Mouse (Mus musculus) ES-E14 (cell line): Measurements from ENCODE around the gene Ces3a. TPM values are rescaled to one million over a fixed set of nuclear protein-coding genes. Genes with fewer than 3 reads are reported as not detected.

Source experiments
- DNase-seq: peaks from one replicate; pipeline ENCODE4 v3.0.0-alpha.2; 2013; ENCODE audit warnings: low read depth, low spot score
- H3K27ac ChIP-seq: 2 replicates; pipeline ENCODE4 v1.5.1; 2012; ENCODE audit warnings: low read depth, mild to moderate bottlenecking, low read length, moderate library complexity, mixed read lengths; ENCODE audit not compliant: poor library complexity, insufficient read depth, severe bottlenecking
- H3K36me3 ChIP-seq: 2 replicates; pipeline ENCODE4 v1.6.1; 2012; ENCODE audit warnings: mild to moderate bottlenecking, low read length, moderate library complexity, mixed read lengths; ENCODE audit not compliant: control insufficient read depth, poor library complexity, insufficient read depth, severe bottlenecking
- H3K4me1 ChIP-seq, 2 experiments: fragments of 150-350 bp in 1 of 2; sonication (generic) in 1 of 2; 2 replicates each; pipeline ENCODE4 v1.6.1; 2012; ENCODE audit warnings: low read length in 2 of 2, mild to moderate bottlenecking in 1 of 2, mixed read lengths in 1 of 2; ENCODE audit not compliant: control insufficient read depth in 2 of 2, insufficient read depth in 2 of 2, poor library complexity in 1 of 2
- H3K4me3 ChIP-seq, 2 experiments: fragments of 150-350 bp in 1 of 2; sonication (generic) in 1 of 2; 2 replicates each; pipeline ENCODE4 v1.5.1; 2012; ENCODE audit warnings: low read length in 2 of 2, low read depth in 1 of 2, mild to moderate bottlenecking in 1 of 2, mixed read lengths in 1 of 2; ENCODE audit not compliant: insufficient read depth in 1 of 2, poor library complexity in 1 of 2, severe bottlenecking in 1 of 2
- H3K9ac ChIP-seq: 2 replicates; pipeline ENCODE4 v1.6.1; 2012; ENCODE audit warnings: low read depth, mild to moderate bottlenecking, low read length, mixed read lengths; ENCODE audit not compliant: poor library complexity, insufficient read depth, severe bottlenecking
- H3K9me3 ChIP-seq: fragments of 150-350 bp; sonication (generic); 2 replicates; pipeline ENCODE4 v1.6.1; 2012; ENCODE audit warnings: low read depth, mild to moderate bottlenecking, low read length; ENCODE audit not compliant: control insufficient read depth, insufficient read depth
- CHD2 ChIP-seq: IDR thresholded peaks from 2 replicates; pipeline ENCODE4 v1.6.1; 2014; ENCODE audit warnings: mild to moderate bottlenecking, low read depth, low read length, inconsistent platforms
- HCFC1 ChIP-seq: IDR thresholded peaks from 2 replicates; pipeline ENCODE4 v1.6.1; 2012; ENCODE audit warnings: low read length, inconsistent platforms, borderline replicate concordance; ENCODE audit not compliant: insufficient read depth
- MAFK ChIP-seq: IDR thresholded peaks from 2 replicates; pipeline ENCODE4 v1.6.1; 2014; ENCODE audit warnings: mild to moderate bottlenecking, low read depth, low read length, inconsistent platforms; ENCODE audit not compliant: insufficient read depth
- ZC3H11A ChIP-seq: IDR thresholded peaks from 2 replicates; pipeline ENCODE4 v1.6.1; 2012; ENCODE audit warnings: low read depth, mild to moderate bottlenecking, inconsistent platforms, low read length, borderline replicate concordance
- ZNF384 ChIP-seq: IDR thresholded peaks from 2 replicates; pipeline ENCODE4 v1.6.1; 2012; ENCODE audit warnings: low read depth, low read length, inconsistent platforms
- in situ Hi-C, 2 experiments: fragments of 600-800 bp; cut with MboI; formaldehyde crosslinking; loops; one replicate each; pipeline ENCODE4 v1.15.1; 2025; ENCODE audit warnings: low sequenced_read_pairs in 2 of 2, inconsistent platforms in 1 of 2; ENCODE audit not compliant: unreplicated experiment in 2 of 2
- total RNA-seq: library from RNA; depleted of rRNA; stranded (reverse); fragments of 300-350 nt; gene quantifications from 2 replicates; pipeline ENCODE4 v1.2.3, GENCODE M21; 2012

The Ces3a gene
- total RNA-seq, 1 experiment = not detected

GRCm38 (mm10) chr8:105014391-105014790 is 34.0 kb upstream of the Ces3a start:
- no peak for DNase-seq
- H3K4me1 ChIP-seq = no peaks in the 10 kb centered on the region
- TF ChIP-seq CHD2 = no peak
- H3K9me3 ChIP-seq = peaks cover 2% of the 10 kb centered on the region; the same call in 1 of the 2 replicates
- in situ Hi-C loops = no loop called here
- no peak overlapping the region for H3K27ac ChIP-seq
- no peaks in the 10 kb centered on the region for H3K36me3 ChIP-seq
- no peak overlapping the region for H3K4me3 ChIP-seq
- H3K9ac ChIP-seq = no peak overlapping the region

DNA sequence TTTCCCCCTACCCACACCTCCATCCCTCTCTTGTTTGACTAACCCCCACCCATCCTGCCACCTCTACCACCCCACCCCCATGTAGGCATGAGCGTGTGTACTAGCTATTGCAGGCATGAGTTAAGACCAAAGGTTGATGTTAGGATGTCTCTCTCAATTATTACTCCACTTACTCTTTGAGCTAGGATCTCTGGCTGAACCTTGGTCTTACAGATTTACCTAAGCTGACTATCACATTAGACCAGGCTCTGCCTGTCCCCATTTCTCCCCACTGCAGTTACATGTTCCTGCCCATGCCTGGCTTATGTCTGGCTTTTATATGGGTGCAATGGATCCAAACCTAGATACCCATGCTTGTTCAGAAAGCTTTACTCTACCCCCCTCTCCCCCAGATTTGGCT is 26.4 kb upstream of the Ces3a start:
- no peak overlapping the region for H3K4me3 ChIP-seq
- H3K9me3 ChIP-seq = no peaks in the 10 kb centered on the region
- no peak overlapping the region for H3K27ac ChIP-seq
- in situ Hi-C loops = no loop called here
- no peak for TF ChIP-seq ZC3H11A
- no peak for TF ChIP-seq CHD2
- no peak for TF ChIP-seq ZNF384
- no peak for TF ChIP-seq HCFC1
- no peaks in the 10 kb centered on the region for H3K4me1 ChIP-seq
- H3K9ac ChIP-seq = no peak overlapping the region
- DNase-seq = no peak
- no peaks in the 10 kb centered on the region for H3K36me3 ChIP-seq

- DNase-seq = no peak
- Histone ChIP-seq H3K36me3 (no peaks in the 10 kb centered on the region), H3K4me1 (no peaks in the 10 kb centered on the region), H3K27ac (no peak overlapping the region), H3K9ac (no peak overlapping the region), H3K4me3 (no peak overlapping the region), H3K9me3 (no peaks in the 10 kb centered on the region)
- in situ Hi-C loops = no loop called here
- TF ChIP-seq HCFC1 (no peak), CHD2 (no peak), MAFK (no peak), ZC3H11A (no peak), ZNF384 (no peak)
Measured at GRCm38 (mm10) chr8:105023087-105023486, 25.3 kb upstream of the Ces3a start.

- H3K27ac ChIP-seq = no peak overlapping the region
- no peak overlapping the region for H3K9ac ChIP-seq
- no peaks in the 10 kb centered on the region for H3K4me1 ChIP-seq
- peak; percentile 54 for DNase-seq
- in situ Hi-C loops = no loop called here
- H3K9me3 ChIP-seq = no peaks in the 10 kb centered on the region
- no peak overlapping the region for H3K4me3 ChIP-seq
- peak; percentile 94 for TF ChIP-seq MAFK
- TF ChIP-seq CHD2 = no peak
- peak; percentile 80; the same call in 1 of the 2 replicates for TF ChIP-seq ZC3H11A
- H3K36me3 ChIP-seq = no peaks in the 10 kb centered on the region
Measured at GRCm38 (mm10) chr8:105025050-105025449, 23.4 kb upstream of the Ces3a start.

GRCm38 (mm10) chr8:105043510-105043909 is 4.9 kb upstream of the Ces3a start:
- Histone ChIP-seq H3K27ac (no peak overlapping the region), H3K4me3 (no peak overlapping the region), H3K36me3 (no peaks in the 10 kb centered on the region), H3K9ac (no peak overlapping the region), H3K4me1 (no peaks in the 10 kb centered on the region), H3K9me3 (no peaks in the 10 kb centered on the region)
- in situ Hi-C loops = no loop called here
- TF ChIP-seq MAFK (no peak), CHD2 (no peak)
- DNase-seq = no peak
